Mouse (Mus musculus) neural tube, embryonic 14.5 days (tissue): ENCODE measurements around the gene Usp19. TPM values are rescaled to one million over a fixed set of nuclear protein-coding genes. Genes with fewer than 3 reads are reported as not detected.
A peak's percentile ranks its signal among the peaks of the same experiment; 100 is the strongest.

Experiments
- ATAC-seq: fragments of 200-750 bp; cut with Nextera tagmentation; 2 replicates; pipeline ENCODE4 v1.8.0; 2017; ENCODE audit warnings: low read depth, mild to moderate bottlenecking, moderate TSS enrichment, moderate library complexity
- H3K27ac ChIP-seq: fragments of 300-500 bp; sonication (generic); 2 replicates; pipeline ENCODE4 v1.5.1; 2014; ENCODE audit warnings: low read depth, mild to moderate bottlenecking, control low read depth, low read length, moderate library complexity, mixed read lengths
- H3K27me3 ChIP-seq: fragments of 300-500 bp; sonication (generic); 2 replicates; pipeline ENCODE4 v1.6.1; 2014; ENCODE audit warnings: low read length; ENCODE audit not compliant: control insufficient read depth, insufficient read depth
- H3K36me3 ChIP-seq: fragments of 300-500 bp; sonication (generic); 2 replicates; pipeline ENCODE4 v1.6.1; 2014; ENCODE audit warnings: low read length, mixed read lengths; ENCODE audit not compliant: control insufficient read depth, insufficient read depth
- H3K4me1 ChIP-seq: fragments of 300-500 bp; sonication (generic); 2 replicates; pipeline ENCODE4 v1.6.1; 2014; ENCODE audit warnings: low read length; ENCODE audit not compliant: control insufficient read depth, insufficient read depth
- H3K4me2 ChIP-seq: fragments of 300-500 bp; sonication (generic); 2 replicates; pipeline ENCODE4 v1.6.1; 2014; ENCODE audit warnings: mild to moderate bottlenecking, low read depth, low read length, control low read depth
- H3K4me3 ChIP-seq: fragments of 300-500 bp; sonication (generic); 2 replicates; pipeline ENCODE4 v1.5.1; 2014; ENCODE audit warnings: low read depth, low read length, control low read depth, mixed read lengths
- H3K9ac ChIP-seq: fragments of 300-500 bp; sonication (generic); replicated peaks from 2 replicates; pipeline ENCODE4 v1.6.1; 2014; ENCODE audit warnings: low read depth, mild to moderate bottlenecking, control low read depth, low read length, mixed read lengths
- H3K9me3 ChIP-seq: fragments of 300-500 bp; sonication (generic); 2 replicates; pipeline ENCODE4 v1.6.1; 2016; ENCODE audit warnings: low read length; ENCODE audit not compliant: control insufficient read depth
- WGBS: fragments of 180-500 bp; shearing (Covaris S2); extraction: QIAGEN DNeasy Blood & Tissue Kit; methylation state at CpG from one replicate; pipeline ENCODE4 v1.1.7; 2014; 5-methylcytosine and 5-hydroxymethylcytosine counted together
- polyA plus RNA-seq: library from polyadenylated mRNA; unstranded; fragments of >200 nt; fragmentation: Nextera tagmentation; extraction: Ambion mirVana; gene quantifications from 2 replicates; pipeline ENCODE4 v1.2.1, GENCODE M21; 2014

Gene Usp19
- 66.1 and 73.0 TPM in 2 replicates for polyA plus RNA-seq

DNA sequence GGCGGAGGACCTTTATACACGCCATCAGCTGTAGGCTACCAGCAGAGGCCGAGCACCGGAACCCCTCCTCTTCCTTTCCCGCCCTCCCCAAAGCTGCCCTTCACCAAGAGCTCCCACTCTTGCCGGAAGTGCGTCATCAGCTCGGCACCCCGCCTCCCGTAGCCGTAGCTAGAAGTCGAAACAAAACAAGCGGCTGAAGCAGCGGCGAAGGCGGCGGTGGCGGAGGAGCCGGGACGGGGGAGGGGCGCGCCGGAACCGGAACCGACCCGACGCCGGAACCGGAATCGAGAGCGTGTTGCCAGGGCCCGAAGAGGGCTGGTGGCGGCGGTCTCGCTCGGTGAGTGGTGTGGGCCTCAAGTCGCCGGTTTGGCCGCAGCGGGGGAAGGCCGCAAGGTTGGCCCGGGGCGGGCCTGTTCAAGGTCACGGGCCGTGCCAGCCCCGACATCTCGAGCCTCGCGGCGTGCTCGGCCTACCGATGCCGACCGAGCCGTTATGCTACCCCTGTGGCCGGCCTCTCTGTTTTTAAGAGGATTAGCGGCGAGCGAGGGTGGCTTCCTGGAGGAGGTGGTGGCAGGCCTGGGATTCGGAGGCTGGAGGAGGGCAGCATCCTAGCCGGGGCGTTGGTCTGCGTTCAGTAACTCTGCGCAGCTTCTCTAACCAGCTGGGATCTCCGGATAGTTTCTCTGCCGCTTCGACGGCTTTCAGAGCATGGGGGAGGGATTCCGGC is at the start of gene Usp19:
Gene Usp19 (plus strand): TSS at position 44 of the 727 bp plus-strand sequence.
- Histone ChIP-seq H3K4me1 (peaks cover 17% of the 10 kb centered on the region), H3K27me3 (no peaks in the 10 kb centered on the region), H3K36me3 (peaks cover 30% of the 10 kb centered on the region), H3K9ac (peak within 1 kb of the TSS; percentile 94), H3K4me2 (peak within 1 kb of the TSS; percentile 92), H3K27ac (peak within 1 kb of the TSS; percentile 97), H3K4me3 (peak within 1 kb of the TSS; percentile 96), H3K9me3 (no peaks in the 10 kb centered on the region)
- peak; percentile 95 for ATAC-seq
- under 1% methylated on average over 69 of the region's 69 CpGs for WGBS

DNA sequence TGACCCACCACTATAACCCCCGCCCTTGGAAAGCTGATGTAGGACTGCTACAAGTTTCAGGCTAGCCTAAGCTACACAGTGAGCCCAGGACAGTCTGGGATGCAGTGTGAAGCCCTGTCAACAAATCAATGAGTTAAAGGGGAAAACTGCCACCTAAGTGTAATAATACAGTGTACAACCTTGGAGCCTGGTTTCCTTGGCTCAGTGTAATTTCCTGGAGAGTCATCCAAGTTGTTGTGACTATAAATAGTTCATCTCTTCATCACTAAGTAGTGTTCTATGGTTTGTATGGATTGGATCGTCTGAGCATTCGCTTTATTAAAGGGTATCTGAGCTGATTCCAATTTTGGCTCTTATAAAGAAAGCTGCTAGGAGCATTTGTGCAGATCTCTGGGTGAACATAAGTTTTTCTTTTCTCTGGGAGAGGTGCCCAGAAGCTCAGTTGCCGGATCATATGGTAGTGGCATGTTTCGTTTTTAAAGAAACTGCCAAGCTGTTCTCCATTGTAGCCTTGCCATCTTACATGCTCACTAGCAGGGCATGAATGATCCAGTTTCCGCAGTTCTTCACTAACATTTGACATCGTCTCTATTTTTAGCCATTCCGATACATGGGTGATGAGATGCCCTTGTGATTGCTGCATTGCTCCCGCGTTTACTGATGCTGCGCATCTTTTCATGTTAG is 49.0 kb upstream of the Usp19 start:
- WGBS, result 94% methylated on average over 11 of the region's 11 CpGs
- Histone ChIP-seq H3K9me3 (no peaks in the 10 kb centered on the region), H3K27me3 (no peaks in the 10 kb centered on the region), H3K36me3 (no peaks in the 10 kb centered on the region), H3K9ac (no peak overlapping the region), H3K27ac (no peak overlapping the region), H3K4me3 (no peak overlapping the region), H3K4me2 (no peak overlapping the region), H3K4me1 (no peaks in the 10 kb centered on the region)
- no peak for ATAC-seq

DNA sequence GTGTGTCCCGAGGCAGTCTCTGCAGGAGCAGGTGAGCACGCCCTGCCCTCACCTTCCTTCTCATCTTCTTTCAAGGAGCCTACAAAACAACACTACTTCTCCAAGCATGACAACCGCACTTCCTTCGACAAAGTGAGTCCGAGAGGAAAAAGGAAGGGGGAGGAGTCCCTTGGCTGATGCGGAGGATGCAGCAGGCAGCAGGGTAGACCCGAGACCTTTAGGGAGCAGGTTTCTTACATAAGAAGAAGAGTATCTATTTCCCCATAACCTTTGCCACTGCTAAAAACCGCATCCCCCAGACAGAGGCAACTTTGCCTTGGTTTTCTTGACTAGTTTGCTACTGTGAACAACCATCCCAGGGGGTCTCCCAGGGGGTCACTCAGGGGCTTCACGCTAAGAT is 45.3 kb upstream of the Usp19 start:
- Histone ChIP-seq H3K4me2 (no peak overlapping the region), H3K36me3 (peaks cover 8% of the 10 kb centered on the region), H3K9ac (no peak overlapping the region), H3K4me1 (peaks cover 13% of the 10 kb centered on the region), H3K27me3 (no peaks in the 10 kb centered on the region), H3K4me3 (no peak overlapping the region), H3K9me3 (no peaks in the 10 kb centered on the region), H3K27ac (no peak overlapping the region)
- 67% methylated on average over 9 of the region's 9 CpGs for WGBS
- no peak for ATAC-seq

DNA sequence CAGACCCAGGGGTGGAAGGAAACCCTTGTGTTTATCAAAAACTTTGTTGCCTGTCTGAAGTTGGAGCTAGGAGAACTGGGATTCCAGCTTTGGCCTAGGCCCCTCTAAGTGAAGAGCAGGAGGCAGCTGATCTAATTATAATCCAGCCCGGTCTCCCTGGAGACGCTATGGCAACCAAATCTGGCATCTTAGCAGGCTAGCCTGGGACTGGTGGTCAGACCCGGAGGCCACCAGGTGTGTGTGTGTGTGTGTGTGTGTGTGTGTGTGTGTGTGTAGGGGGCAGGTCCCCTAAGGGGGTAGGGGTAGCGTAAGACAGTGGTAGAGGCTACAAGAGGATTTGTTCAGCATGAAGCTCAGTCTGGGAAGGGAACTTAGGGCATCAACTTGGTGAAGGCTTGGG is 40.5 kb upstream of the Usp19 start:
- peak; percentile 19 for ATAC-seq
- 32% methylated on average over 4 of the region's 4 CpGs for WGBS
- Histone ChIP-seq H3K4me1 (peaks cover 35% of the 10 kb centered on the region), H3K27ac (peak overlapping the region; percentile 82), H3K9ac (no peak overlapping the region), H3K27me3 (no peaks in the 10 kb centered on the region), H3K4me3 (no peak overlapping the region), H3K4me2 (peak overlapping the region; percentile 74; the same call in 1 of the 2 replicates), H3K9me3 (no peaks in the 10 kb centered on the region), H3K36me3 (peaks cover 8% of the 10 kb centered on the region)

DNA sequence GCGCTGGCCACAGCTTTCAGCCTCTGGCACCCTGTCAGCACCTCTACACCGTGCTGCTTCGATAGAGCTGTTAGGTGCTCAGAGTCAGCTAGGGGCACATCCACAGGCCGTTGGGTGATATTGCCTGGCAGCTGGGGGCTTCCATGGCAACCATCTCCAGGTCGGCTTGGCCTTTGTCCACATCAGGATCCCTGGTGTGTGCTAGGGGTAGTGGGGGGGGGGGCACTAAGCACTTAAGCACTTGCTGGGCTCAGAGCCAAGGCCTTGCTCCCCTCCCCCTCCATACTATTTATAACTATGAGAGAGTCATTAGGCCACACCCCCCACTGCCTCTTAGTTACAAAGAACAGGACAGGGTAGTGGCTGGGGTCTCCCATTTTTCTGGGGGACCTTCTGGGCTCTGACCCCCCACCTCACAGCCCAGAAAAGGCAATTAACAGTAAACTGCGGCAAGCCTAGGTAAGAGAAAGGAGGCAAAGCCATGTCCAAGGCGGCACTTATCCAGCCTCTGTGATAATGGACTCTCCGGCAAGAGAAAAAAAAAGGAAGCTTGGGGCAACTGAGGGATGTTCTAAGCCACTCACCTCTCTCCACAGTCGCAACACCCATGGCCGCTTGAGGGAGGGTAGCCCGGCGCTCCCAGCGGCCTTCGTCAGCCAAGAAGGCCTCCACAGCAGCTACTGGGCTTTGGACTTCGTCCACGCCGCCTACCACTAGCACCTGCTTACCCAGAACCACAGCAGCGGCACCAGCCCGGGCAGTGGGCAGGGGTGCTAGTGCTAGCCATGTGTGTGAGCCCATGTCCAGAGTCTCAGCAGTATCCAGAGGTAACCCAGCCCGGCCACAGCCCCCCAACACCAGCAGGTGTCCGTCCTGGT is 39.9 kb upstream of the Usp19 start:
- WGBS, result 44% methylated on average over 21 of the region's 21 CpGs
- no peaks in the 10 kb centered on the region for H3K9me3 ChIP-seq

DNA sequence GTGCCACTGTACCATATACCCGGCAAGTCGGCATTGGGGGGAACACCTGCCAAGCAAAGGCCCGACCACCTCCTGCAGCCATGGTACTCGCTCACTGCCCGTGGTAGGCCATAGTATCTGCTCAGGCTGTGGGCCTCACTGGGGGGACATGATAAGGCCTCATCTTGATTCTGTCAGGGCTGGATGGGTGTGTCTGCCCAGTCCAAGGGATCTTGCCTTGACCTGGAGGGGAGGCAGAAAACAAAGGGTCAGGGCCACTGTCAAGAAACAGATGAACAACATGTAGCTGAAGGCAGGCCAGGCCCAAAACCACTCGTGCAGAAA is 39.3 kb upstream of the Usp19 start:
- 69% methylated on average over 6 of the region's 6 CpGs for whole genome bisulfite sequencing
- Histone ChIP-seq H3K9ac (peak overlapping the region; percentile 39), H3K27ac (peak overlapping the region; percentile 82), H3K4me2 (peak overlapping the region; percentile 74), H3K4me1 (peaks cover 35% of the 10 kb centered on the region), H3K27me3 (no peaks in the 10 kb centered on the region), H3K4me3 (peak overlapping the region; percentile 63), H3K36me3 (peaks cover 8% of the 10 kb centered on the region), H3K9me3 (no peaks in the 10 kb centered on the region)
- ATAC-seq, result no peak

More for the DNA sequence above, 39.9 kb upstream of the Usp19 start:
- H3K27ac ChIP-seq, result peak overlapping the region; percentile 82
- peak overlapping the region; percentile 63; the same call in 1 of the 2 replicates for H3K4me3 ChIP-seq
- H3K4me1 ChIP-seq, result peaks cover 35% of the 10 kb centered on the region
- H3K27me3 ChIP-seq, result no peaks in the 10 kb centered on the region
- peak overlapping the region; percentile 39 for H3K9ac ChIP-seq
- peaks cover 8% of the 10 kb centered on the region for H3K36me3 ChIP-seq
- peak overlapping the region; percentile 74 for H3K4me2 ChIP-seq
- peak; percentile 61 for ATAC-seq

DNA sequence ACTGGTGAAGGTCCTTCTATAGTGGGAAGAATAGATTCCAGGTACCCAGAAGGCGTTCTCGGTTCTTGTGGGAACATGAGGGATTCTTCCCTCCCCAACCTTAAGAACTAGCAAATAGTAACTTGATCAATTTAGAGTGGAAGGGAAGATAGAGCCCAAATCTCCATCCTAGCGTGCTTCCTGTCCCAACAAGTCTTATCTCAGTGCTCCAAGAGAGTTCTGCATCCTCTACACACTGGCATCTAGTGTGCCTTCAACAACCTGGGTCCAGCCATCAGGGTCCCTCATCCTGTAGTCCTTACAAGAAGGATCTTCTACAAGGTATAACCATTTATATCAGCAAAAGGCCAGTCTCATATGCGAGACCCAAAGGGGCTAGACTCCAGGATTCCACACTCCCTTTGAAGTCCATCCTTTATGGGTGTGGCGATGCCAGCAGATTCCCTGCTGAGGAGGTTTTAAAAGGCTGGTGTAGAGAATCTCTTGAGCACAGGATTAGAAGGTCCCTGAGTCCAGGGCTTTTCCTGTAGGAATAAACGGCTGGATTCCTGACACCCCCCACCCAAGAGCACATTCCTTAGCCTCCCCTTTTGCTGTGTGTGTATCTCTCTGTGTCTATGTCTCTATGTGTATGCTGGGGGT is 38.8 kb upstream of the Usp19 start:
- peak overlapping the region; percentile 63 for H3K4me3 ChIP-seq
- peaks cover 8% of the 10 kb centered on the region for H3K36me3 ChIP-seq
- peaks cover 35% of the 10 kb centered on the region for H3K4me1 ChIP-seq
- H3K27me3 ChIP-seq, result no peaks in the 10 kb centered on the region
- peak overlapping the region; percentile 78 for H3K9ac ChIP-seq
- 50% methylated on average over 6 of the region's 6 CpGs for WGBS
- H3K27ac ChIP-seq, result peak overlapping the region; percentile 82
- no peak for ATAC-seq
- no peaks in the 10 kb centered on the region for H3K9me3 ChIP-seq
- peak overlapping the region; percentile 74 for H3K4me2 ChIP-seq

DNA sequence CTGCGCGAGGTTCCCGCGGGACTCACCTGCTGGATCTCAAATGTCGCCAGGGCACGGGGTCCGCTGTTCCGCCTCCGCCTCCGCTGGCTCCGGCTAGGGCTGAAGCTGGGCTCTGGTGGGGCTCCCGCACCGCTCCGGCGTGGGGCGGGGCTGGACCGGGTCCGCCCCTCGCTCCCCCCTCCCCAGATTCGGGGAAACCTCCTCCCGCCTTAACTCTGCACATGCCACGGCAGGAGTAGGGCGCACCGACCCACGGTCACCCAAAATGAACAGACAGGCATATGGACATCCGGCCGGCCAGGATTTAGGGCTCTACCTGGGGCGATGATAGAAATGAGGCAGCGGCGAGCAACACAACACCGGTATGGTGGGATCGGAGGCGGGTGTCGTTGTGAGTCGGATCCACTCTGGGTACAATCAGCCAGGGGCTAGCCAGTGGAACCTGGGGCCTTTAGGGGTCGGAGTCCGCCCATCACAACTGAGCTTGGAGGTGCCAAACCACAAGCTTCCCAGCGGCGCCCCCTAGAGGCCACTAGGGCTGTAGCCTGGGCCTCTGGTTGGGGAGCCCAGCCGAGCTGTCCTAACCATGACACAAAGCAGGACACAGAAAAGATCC is 38.0 kb upstream of the Usp19 start:
- no peaks in the 10 kb centered on the region for H3K27me3 ChIP-seq
- peaks cover 35% of the 10 kb centered on the region for H3K4me1 ChIP-seq
- no peaks in the 10 kb centered on the region for H3K9me3 ChIP-seq
- H3K9ac ChIP-seq, result peak overlapping the region; percentile 78
- peak overlapping the region; percentile 75 for H3K27ac ChIP-seq
- WGBS, result under 1% methylated on average over 40 of the region's 40 CpGs
- peak; percentile 87 for ATAC-seq
- peak overlapping the region; percentile 74 for H3K4me2 ChIP-seq
- peaks cover 8% of the 10 kb centered on the region for H3K36me3 ChIP-seq
- H3K4me3 ChIP-seq, result peak overlapping the region; percentile 63
